Mouse (Mus musculus) heart, postnatal 0 days (tissue): Measurements from ENCODE around the gene Prr23a1. TPM values are rescaled to one million over a fixed set of nuclear protein-coding genes. Genes with fewer than 3 reads are reported as not detected.

Source experiments
- ATAC-seq: fragments of 200-750 bp; cut with Nextera tagmentation; 2 replicates; pipeline ENCODE4 v1.8.0; 2017; ENCODE audit warnings: low read depth, moderate number of reproducible peaks, moderate library complexity; ENCODE audit not compliant: insufficient read depth
- DNase-seq: peaks from one replicate; pipeline ENCODE4 v3.0.0-alpha.2; 2016; ENCODE audit warnings: low spot score
- H3K27ac ChIP-seq: fragments of 300-500 bp; sonication (generic); 2 replicates; pipeline ENCODE4 v1.5.1; 2014; ENCODE audit warnings: low read depth, mild to moderate bottlenecking
- H3K27me3 ChIP-seq: fragments of 300-500 bp; sonication (generic); 2 replicates; pipeline ENCODE4 v1.6.1; 2014; ENCODE audit warnings: low read length, mixed read lengths; ENCODE audit not compliant: control insufficient read depth, insufficient read depth
- H3K36me3 ChIP-seq: fragments of 300-500 bp; sonication (generic); replicated peaks from 2 replicates; pipeline ENCODE4 v1.6.1; 2014; ENCODE audit warnings: low read length, mixed read lengths; ENCODE audit not compliant: control insufficient read depth, insufficient read depth
- H3K4me1 ChIP-seq: fragments of 300-500 bp; sonication (generic); 2 replicates; pipeline ENCODE4 v1.6.1; 2014; ENCODE audit warnings: antibody characterized with exemption; ENCODE audit not compliant: control insufficient read depth, insufficient read depth
- H3K4me2 ChIP-seq: fragments of 300-500 bp; sonication (generic); 2 replicates; pipeline ENCODE4 v1.6.1; 2014; ENCODE audit warnings: low read depth, mild to moderate bottlenecking, low read length, moderate library complexity
- H3K4me3 ChIP-seq: fragments of 300-500 bp; sonication (generic); 2 replicates; pipeline ENCODE4 v1.5.1; 2014; ENCODE audit warnings: low read depth, low read length
- H3K9ac ChIP-seq: fragments of 300-500 bp; sonication (generic); replicated peaks from 2 replicates; pipeline ENCODE4 v1.6.1; 2014; ENCODE audit warnings: low read depth, low read length, mixed read lengths
- H3K9me3 ChIP-seq: fragments of 300-500 bp; sonication (generic); replicated peaks from 2 replicates; pipeline ENCODE4 v1.6.1; 2016; ENCODE audit warnings: low read length; ENCODE audit not compliant: control insufficient read depth
- CTCF ChIP-seq: IDR thresholded peaks from 2 replicates; pipeline ENCODE4 v1.5.1; 2016; ENCODE audit warnings: antibody characterized with exemption, control low read depth, low read depth
- EP300 ChIP-seq: IDR thresholded peaks from 2 replicates; pipeline ENCODE4 v1.6.1; 2016; ENCODE audit warnings: antibody characterized with exemption, low read depth
- WGBS: fragments of 180-500 bp; shearing (Covaris S2); extraction: QIAGEN DNeasy Blood & Tissue Kit; methylation state at CpG from one replicate; pipeline ENCODE4 v1.1.7; 2014; 5-methylcytosine and 5-hydroxymethylcytosine counted together
- polyA plus RNA-seq: library from polyadenylated mRNA; unstranded; fragments of >200 nt; fragmentation: Nextera tagmentation; extraction: Ambion mirVana; gene quantifications from 2 replicates; pipeline ENCODE4 v1.2.1, GENCODE M21; 2015
- total RNA-seq: library from RNA; depleted of rRNA; stranded (reverse); fragments of >200 nt; gene quantifications from 2 replicates; pipeline ENCODE4 v1.2.3, GENCODE M21; 2014; ENCODE audit warnings: low replicate concordance; rRNA removed

The Prr23a1 gene
- total RNA-seq, result not detected in 2 replicates
- polyA plus RNA-seq, result not detected in 2 replicates

DNA sequence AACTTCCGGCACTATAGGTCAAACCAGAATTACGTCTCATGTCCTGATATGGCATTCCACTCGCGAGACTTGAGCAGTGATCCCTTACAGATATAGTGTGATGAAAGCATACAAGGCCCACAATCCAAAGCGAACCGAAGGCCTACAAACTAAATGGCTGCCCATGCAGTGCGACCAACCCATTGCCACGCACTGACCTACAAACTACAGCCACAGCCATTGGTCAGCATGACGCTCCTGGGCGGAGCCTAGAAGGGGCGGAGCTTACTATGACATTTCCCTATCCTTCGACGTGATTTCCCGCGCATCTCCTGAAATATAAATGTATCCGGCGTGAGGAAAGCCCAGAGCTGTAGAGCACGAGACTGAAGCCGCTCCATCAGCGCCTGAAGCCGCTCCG lies at the start of gene Prr23a1:
TSS of gene Prr23a1 (plus strand) at position 387 of the 400 bp plus-strand sequence.
- Histone ChIP-seq H3K36me3 (no peaks in the 10 kb centered on the region), H3K4me2 (peak within 1 kb of the TSS; percentile 4; the same call in 1 of the 2 replicates), H3K27me3 (no peaks in the 10 kb centered on the region), H3K27ac (no peak within 1 kb of the TSS), H3K4me3 (no peak within 1 kb of the TSS), H3K4me1 (no peaks in the 10 kb centered on the region), H3K9me3 (no peaks in the 10 kb centered on the region), H3K9ac (no peak within 1 kb of the TSS)
- 53% methylated on average over 22 of the region's 22 CpGs for WGBS
- DNase-seq (no peak), ATAC-seq (no peak)
- TF ChIP-seq EP300, result no peak
- TF ChIP-seq CTCF, result no peak

DNA sequence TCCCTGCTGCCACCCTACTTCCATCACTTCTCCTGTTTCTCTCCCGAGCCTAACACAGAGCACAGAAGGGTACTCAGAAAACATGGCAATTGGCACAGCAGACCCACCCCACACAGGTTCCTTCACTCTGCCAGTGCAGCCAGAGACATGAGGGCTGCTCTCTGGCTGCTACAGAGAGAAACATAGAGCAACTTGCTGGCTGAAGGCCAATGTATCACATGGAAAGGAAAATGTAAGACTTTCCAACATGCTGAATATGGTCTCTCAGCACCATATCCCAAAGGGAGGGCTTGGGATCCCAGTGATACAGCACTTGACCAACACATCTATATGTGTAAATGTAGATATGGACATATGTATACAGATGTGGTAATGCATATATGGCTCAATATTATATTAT lies 43.3 kb upstream of the Prr23a1 start:
- Histone ChIP-seq H3K27ac (no peak overlapping the region), H3K4me1 (no peaks in the 10 kb centered on the region), H3K4me3 (no peak overlapping the region), H3K4me2 (no peak overlapping the region), H3K9me3 (no peaks in the 10 kb centered on the region), H3K9ac (no peak overlapping the region), H3K27me3 (no peaks in the 10 kb centered on the region), H3K36me3 (no peaks in the 10 kb centered on the region)
- TF ChIP-seq EP300, result no peak
- TF ChIP-seq CTCF, result no peak
- DNase-seq (no peak), ATAC-seq (no peak)
- WGBS, result 61% methylated on average over 1 of the region's 1 CpGs

DNA sequence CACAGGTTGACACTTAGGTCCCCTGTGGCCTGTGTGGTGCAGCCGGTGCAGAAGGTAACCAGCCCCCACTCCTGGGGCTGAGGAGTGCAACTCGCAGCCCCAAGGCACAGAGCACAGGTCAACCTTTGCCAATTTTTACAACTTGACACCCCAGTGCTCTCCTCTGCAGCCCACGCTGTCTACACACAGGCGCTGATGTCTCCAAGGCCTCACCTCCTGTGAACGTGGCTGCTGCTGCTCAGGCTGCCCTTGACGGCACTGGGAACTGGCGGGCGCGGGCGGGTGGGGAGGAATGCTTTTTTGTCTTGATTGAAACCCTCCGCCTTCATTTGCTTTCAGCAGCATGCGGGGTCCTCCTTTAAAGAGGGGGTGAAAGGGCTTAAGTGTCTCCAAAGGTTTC lies 38.3 kb upstream of the Prr23a1 start:
- H3K4me1 ChIP-seq, result no peaks in the 10 kb centered on the region
- DNase-seq (no peak), ATAC-seq (no peak)
- no peaks in the 10 kb centered on the region for H3K9me3 ChIP-seq
- no peak for TF ChIP-seq EP300
- TF ChIP-seq CTCF, result no peak
- no peaks in the 10 kb centered on the region for H3K36me3 ChIP-seq
- no peaks in the 10 kb centered on the region for H3K27me3 ChIP-seq
- 51% methylated on average over 12 of the region's 12 CpGs for WGBS
- no peak overlapping the region for H3K9ac ChIP-seq
- no peak overlapping the region for H3K4me2 ChIP-seq
- no peak overlapping the region for H3K4me3 ChIP-seq
- no peak overlapping the region for H3K27ac ChIP-seq

DNA sequence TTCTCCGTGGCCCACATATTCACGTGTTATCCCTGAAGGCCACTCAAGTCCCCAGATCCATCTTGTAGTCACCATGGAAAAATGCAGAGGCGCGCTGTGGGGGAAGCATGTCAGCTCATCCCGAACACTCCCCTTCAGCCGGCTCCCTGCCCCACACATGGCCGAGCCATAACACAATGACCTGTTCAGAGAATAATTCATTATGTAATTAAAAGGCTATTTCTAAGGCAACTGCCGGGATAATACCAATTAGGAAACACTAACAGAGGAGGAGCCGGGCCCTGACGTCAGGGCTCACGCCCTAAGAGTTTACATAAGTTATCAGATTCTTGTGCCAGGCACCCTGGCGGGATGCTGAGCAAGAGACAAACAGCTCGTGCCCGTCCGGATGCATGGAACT lies 36.8 kb upstream of the Prr23a1 start:
- WGBS, result 73% methylated on average over 15 of the region's 15 CpGs
- DNase-seq (no peak), ATAC-seq (no peak)
- TF ChIP-seq EP300 (no peak), CTCF (no peak)
- H3K9me3 ChIP-seq, result no peaks in the 10 kb centered on the region
- no peaks in the 10 kb centered on the region for H3K36me3 ChIP-seq
- no peak overlapping the region for H3K27ac ChIP-seq
- no peak overlapping the region for H3K9ac ChIP-seq
- H3K4me3 ChIP-seq, result no peak overlapping the region
- no peak overlapping the region for H3K4me2 ChIP-seq
- no peaks in the 10 kb centered on the region for H3K27me3 ChIP-seq
- no peaks in the 10 kb centered on the region for H3K4me1 ChIP-seq

DNA sequence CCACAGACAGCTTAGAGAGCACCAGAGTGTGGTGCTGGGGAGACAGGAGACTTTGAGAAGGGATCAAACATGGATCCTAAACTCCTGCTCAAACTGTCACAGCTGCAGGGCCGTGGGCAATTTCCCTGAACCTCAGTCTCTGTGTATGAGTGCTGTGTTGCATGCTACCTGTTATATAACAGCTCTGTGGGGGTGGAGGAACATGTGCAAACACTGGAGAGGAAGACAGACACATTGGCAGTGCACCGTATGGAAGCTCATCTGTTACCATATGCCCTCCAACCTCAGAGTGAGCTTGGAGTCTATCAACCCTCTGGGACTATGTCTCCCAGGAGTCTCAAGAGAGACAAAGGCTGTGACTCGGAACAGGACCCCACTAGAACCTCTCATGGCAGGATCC lies 36.4 kb upstream of the Prr23a1 start:
- DNase-seq (no peak), ATAC-seq (no peak)
- no peak for TF ChIP-seq CTCF
- no peak overlapping the region for H3K9ac ChIP-seq
- H3K4me2 ChIP-seq, result no peak overlapping the region
- no peaks in the 10 kb centered on the region for H3K36me3 ChIP-seq
- no peak overlapping the region for H3K27ac ChIP-seq
- WGBS, result 64% methylated on average over 3 of the region's 3 CpGs
- H3K9me3 ChIP-seq, result no peaks in the 10 kb centered on the region
- H3K4me3 ChIP-seq, result no peak overlapping the region
- no peaks in the 10 kb centered on the region for H3K27me3 ChIP-seq
- no peaks in the 10 kb centered on the region for H3K4me1 ChIP-seq

DNA sequence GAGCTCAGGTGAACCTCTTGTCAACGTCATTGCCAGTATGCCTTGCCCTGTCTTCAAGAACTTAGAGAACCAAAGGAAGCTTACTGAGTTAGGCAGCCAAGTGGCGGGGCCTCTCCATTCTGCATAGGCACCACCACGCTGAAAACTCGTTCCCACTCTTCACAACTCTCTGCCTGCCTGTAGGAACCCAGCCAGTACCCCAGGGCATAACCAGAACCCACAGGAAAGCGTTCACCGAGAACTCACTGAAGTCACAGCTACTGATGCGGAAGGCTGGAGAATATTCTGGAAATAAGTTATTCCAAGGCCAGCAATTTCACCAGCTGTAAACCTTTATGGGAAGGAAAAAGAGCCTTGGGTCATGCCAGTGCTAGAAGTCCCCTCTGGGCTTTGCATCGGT lies 34.7 kb upstream of the Prr23a1 start:
- Histone ChIP-seq H3K36me3 (no peaks in the 10 kb centered on the region), H3K4me2 (no peak overlapping the region), H3K4me3 (no peak overlapping the region), H3K9ac (no peak overlapping the region), H3K4me1 (no peaks in the 10 kb centered on the region), H3K27me3 (no peaks in the 10 kb centered on the region), H3K27ac (no peak overlapping the region), H3K9me3 (no peaks in the 10 kb centered on the region)
- 79% methylated on average over 8 of the region's 8 CpGs for WGBS
- ATAC-seq (no peak), DNase-seq (no peak)
- no peak for TF ChIP-seq EP300
- no peak for TF ChIP-seq CTCF
